Mouse (Mus musculus) frontal cortex, adult (tissue): ENCODE results near the gene Bnc2.

Experiments
- ATAC-seq: cut with Nextera tagmentation; 2 replicates; pipeline ENCODE4 v1.9.2; 2017; ENCODE audit warnings: mild to moderate bottlenecking, moderate library complexity, mixed read lengths; ENCODE audit not compliant: low TSS enrichment

Bnc2 gene

DNA sequence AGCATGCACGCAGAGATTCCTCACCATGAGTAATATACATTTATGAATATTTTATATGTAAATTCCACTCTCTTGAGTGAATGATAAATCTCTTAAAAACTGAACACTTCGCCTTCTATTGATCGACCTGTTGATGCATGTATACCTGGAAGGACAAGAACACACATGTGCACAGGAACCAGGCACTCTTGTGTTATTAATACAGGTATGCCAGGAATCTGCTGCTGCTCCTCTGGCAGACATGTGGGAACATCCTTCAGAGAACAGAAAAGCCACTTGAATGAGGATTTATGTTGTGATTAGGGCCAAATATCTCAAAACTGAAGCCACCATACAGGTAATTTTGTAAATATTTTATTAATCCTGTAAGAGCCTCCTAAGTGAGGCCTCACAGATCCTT, 357.7 kb downstream of the Bnc2 start:
- ATAC-seq, result no peak

DNA sequence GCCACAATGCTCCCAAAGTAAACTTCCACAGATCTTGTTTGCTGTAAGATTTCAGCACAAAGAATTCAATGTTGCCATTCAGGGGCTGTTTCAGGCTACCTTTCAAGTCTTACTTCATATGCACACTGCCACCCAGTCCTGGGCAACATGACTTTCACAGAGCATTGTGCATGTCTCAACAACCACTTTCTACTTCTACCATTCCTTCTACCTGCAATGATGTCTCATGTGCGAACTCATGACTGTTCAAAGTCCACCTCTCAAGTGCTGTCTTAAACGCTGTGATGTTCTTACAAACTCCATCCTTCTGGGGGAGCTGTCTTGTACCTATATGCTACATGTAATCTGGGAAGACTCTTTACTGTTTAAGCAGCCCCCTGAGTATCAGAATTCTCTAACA, 363.7 kb downstream of the Bnc2 start:
- ATAC-seq, result no peak

DNA sequence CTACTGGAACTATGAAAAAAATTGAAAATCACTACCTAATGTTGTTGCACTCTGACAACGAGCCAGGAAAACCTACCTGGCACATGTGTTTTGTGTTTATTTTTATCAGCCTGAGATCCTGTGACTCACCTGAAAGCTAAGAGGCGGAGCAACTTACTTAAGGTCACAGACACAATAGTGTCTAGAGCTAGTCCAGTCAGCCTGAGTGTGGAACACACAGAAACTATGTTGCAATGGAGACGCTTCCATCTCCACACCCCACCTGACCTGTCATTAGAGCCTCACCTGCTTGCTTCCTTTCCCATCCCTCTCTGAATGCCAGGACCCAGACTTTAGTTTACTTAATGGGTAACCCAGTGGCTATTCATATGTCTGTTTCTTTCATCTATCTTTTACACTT, 364.2 kb downstream of the Bnc2 start:
- no peak for ATAC-seq

DNA sequence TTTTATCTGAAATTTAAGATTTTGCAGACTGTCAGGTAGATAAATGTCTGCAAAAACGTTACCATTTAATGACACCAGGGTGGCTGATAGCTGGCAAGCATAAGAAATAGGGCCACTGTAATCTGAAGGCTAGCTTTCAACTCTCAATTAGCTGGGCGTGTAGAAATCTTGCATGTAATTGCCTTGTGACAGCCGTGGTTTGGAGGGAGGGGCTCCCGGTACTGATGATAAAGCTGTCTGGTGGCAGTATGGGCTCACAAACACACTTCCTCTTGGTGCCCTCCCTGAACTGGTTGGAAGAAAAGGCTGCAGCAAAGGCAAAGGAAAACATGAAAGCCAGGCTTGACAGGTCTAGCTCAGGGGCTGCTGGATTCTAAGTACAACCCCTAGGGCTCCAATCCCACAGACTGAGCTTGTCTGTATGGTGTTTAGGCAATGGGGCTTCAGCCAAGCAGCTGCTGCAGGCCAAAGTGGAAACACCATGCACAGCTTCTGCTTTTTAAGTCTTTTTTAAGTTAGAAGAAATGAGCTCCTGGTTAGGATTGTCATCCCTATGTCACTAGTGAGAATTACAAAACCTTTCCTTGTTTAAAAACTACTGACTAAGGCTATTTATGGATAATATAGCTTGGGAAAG, 366.7 kb downstream of the Bnc2 start:
- no peak for ATAC-seq

DNA sequence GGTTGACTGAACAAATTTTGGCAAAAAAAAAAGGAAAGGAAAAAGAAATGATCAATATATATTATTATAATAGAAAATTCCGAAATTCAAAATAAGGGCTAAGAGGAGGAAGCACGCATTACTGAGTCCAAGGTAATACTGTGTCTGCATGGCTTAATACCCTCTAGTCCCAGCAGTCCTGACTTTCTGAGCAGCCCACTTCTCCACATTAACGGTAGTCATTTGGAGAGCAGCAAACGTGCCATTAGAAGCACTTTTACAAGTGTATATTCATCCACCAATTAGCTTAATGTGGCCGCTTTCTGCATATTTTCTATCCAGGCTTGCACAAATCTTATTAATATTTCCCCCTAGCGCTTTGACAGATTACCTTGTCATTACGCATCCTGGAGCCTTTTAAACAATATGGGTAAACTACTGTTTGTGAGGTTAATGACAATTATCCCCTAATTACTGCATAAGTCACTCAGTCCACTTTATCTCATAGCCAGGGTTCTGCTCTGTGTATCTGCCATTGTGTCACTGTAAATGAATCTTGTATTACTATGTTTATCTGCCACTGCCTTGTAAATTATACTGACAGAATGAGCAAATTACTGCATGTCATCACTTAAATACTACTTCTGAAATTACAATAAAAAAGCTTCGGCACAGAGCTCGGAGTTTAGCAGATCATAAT, 368.0 kb downstream of the Bnc2 start:
- no peak for ATAC-seq

DNA sequence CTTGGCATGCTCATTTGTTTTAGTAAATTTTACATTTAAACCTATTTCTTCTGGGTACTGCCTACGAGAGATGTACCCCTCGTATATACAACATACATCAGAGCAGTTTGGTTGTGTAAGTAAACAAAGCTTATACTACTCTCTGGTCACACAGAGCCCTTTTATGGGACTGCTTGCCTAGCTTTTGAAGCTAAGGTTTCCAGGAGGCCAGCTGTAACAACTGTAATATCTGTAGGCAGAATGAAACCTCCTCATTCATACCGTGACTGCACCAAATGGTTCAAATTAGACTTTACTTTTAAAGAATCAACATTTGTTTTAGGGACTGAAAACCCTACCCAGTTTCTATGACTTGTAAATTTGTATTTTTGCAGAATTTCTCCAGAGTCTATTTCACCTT, 372.1 kb downstream of the Bnc2 start:
- ATAC-seq, result no peak

DNA sequence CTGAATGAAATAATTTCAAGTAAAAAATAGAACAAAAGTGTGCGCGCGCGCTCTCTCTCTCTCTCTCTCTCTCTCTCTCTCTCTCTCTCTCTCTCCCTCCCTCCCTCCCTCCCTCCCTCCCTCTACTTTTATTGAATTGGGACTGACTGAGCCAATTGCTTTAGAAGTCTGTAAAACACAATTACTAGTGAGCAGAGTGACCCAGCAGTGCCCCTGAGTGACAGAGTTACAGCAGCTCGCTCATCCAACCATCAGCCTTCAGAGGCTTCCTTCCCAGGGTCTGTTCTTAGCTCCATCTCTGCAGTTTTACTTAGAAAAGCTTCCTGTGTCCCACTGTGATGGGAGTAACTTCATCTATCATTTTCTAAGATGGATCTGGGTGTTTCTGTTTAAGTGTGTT, 389.9 kb downstream of the Bnc2 start:
- no peak for ATAC-seq

DNA sequence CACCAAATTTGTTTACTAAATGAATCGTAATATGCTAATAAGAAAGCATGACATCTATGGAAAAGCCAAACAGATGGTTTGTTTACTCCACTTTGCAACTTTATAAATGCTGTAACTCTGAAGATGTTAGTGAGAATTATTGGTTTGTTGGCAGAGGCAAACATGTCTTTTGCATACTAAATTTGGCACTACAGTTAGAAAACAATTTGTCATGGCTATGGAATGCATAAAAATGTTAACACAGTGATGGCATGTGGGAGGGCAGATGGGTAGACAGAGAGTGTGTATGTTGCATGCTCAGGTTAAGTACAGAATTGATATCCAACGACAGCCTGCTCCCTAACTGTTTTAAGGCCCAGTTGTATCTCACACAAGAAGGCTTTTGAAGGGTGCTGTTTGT, 392.4 kb downstream of the Bnc2 start:
- no peak for ATAC-seq

DNA sequence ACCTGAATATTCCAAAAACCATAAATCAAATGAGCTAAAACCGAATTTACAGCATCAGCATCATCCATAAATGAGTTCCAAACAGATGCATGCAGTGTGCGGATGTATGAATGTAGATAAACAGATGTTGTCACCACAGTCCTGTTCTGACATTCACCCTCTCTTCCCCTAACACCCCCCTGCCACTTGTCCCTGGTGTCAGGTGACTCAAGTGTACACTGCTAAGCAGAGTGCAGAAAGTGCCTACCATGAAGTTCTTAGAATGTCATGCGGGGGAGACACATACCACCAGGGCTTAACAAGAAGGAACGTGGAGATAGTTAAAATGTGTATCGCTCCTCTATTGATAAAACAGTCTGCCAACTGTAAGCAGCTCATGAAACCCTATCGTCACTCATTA, 396.9 kb downstream of the Bnc2 start:
- no peak for ATAC-seq

DNA sequence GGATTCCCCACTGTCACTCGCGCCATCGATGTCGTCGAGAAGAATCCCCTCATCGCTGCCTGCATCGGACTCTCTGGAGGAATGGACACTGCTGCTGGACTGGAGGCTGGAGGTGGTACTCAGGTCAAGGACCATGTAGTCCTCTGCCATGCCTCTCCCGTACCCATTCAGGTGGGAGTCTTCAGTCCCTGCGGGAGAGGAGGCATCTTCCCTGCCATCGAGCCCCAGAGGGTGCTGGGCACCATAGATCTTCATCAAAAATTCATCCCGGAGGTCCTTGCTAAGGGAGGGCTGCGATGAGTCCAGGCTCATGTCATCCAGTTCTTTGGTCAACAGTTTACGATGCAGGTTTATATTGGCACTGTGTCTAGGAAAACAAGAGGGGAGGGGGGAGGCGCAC, 399.0 kb downstream of the Bnc2 start:
- ATAC-seq, result no peak

DNA sequence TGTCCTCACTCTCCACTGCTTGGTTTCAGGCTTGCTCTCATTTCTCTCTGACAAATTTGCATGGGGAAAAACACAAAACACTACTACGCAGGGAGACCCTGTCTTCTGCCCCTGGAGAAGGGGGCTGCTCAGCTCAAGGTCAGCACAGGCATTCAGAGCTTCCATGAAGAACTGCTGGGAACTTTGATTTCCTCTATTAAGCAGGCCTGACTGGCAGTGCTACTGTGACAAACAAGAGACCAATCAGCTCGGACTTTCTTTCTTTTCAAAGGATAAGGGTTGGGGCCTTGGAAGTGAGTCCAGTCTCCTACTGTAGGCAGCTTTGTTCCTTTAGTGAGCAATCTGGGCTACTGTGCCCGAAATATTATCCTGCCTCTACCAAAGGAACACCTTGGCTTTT, 400.9 kb downstream of the Bnc2 start:
- ATAC-seq, result no peak

DNA sequence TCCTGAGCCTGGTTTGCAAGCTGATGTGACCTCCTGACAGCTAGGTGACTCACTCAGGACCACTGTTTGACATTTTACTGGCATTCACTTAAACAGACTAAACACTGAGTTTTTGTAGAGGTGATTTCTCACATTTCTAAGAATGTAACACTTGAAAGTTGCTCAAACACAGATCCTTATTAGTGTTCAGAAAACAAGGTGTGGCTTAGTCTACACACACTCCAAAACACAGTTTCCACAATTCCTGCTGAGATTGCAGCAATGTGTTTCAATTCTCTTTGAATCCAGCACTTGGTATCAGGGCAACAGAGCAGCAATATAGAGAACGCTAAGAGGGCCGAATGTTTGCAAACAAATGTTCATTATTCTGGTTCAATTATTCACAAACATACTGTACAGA, 402.2 kb downstream of the Bnc2 start:
- ATAC-seq, result no peak

DNA sequence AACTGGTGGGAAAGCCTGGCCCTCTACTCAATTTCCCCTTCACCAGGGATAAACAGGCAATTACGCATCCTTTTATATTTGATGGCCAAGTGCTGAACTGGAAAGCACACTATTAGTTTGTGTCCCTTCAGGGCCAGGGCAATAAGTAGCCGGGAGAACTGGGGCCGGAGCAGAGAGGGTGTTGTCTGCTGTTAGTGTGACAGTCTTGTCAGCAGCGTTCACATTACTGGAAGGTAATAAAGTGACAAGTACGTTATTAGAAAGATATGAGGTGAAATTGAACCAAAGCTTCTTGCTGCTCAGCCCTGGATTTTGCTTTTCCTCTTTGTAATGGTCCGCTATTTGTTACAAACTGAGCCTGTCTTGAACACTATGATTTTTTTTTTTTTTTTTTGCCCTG, 405.2 kb downstream of the Bnc2 start:
- ATAC-seq, result no peak

DNA sequence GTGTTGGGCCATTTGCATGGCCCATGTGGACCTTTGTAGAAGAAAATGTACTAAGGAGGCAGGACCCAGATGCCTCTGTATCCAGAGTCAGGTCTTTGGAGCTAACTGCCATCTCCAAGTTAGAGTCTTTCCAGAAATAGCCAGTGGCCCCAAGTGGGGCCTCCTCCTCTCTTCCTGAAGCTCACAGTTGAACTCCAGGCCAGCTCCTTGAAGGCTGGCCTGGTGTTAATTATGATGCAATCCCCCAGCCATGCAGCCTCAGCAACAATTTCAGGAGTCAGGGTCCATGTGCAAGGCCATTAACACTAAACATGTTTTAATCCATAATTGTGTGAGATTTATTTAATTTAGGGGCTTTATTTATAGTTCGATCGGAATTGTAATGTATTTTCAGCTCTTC, 427.7 kb downstream of the Bnc2 start:
- ATAC-seq, result no peak

DNA sequence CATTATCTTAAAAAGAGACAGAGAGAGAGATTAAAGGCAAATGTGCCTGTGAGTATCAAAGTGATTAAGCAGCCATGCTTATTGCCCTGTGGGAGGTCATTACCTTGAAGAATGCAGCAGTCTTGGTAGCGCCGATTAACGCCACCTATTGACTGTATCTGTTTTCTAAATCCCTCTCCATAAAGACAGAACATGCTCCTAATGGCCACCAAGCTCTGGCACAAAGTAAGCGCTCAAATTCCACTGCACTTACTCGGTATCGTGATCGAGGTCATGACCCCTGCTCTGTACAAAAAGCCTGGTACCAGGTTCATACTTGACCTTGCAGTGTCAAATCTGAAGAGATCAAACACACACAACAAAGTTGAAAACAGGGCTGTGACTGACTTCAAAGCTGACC, 442.7 kb downstream of the Bnc2 start:
- no peak for ATAC-seq

DNA sequence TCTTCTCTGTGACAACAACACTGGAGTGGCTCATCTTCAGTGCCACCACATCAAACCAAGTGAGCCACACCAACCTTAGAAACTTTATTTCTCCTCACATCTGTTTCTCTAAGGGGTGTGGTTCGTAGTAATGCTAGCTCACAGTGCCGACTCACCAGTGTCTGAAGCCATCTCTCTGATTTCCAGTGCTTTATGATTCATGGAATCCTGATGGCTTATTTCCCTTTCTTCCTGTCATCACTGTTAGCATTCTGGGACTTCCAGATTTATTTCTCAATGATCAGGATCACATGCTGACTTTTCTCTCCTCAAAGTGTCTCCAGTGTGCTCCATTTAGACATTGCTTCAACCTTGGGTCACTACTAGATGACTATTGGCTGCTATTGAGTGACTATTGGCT, 443.8 kb downstream of the Bnc2 start:
- ATAC-seq, result no peak

DNA sequence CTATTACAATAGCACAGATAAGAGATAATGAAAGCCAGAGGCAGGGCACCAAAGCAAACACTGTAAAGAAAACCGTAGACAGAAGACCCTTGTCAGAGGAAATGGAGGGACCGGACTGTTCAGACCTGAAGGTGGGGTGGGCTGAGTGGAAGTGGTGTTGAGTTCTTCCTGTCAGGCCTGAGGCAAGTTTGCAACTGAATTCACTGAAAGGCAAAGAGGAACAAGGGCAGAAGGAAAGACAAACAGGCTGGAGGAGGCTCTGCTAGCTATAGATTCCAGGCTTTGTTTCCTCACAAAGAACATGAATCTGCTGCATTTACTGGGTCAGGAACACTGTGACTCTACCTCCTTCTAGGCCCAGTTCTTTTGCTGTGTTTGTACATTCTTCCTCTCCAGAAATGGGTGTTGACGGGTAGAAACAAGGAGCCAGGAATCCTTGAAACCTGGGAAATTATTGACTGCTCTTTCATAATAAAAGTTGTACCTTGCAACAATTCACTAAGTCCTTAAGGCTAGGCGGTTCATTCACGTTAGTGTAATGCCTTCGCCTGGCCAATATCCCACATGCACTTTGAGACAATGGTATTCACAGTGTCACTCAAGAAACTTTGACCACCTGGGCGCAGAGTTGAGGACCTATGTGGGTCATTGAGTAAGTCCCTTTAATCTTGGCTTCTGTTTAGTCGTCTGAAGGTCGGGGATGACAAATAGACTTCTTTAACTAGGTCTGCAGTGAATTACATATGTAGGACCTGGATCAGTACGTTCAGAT, 445.7 kb downstream of the Bnc2 start:
- ATAC-seq, result no peak

DNA sequence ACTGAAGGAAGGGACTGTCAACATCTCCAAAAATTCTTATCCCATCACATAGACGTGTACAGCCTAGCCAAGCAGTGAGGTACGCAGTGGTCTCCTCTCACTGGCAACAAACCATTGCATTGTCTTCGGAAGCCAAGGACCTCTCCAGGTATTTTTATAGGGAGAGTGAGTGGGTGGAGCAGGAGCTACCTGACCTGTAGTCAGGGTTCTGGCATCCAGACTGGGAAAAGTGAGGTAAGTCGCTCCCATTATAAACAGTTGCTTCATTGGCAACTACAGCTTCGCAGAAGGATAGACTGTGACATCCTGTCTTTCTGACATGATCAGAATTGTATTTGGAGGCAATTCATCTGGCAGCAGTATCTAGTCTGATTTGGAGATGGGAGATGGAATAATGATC, 446.5 kb downstream of the Bnc2 start:
- no peak for ATAC-seq
